Mouse (Mus musculus) intestine, embryonic 16.5 days (tissue): Measurements from ENCODE around the gene Gna15. TPM values are rescaled to one million over a fixed set of nuclear protein-coding genes. Genes with fewer than 3 reads are reported as not detected.

Source experiments
- ATAC-seq: fragments of 200-750 bp; cut with Nextera tagmentation; 2 replicates; pipeline ENCODE4 v1.8.0; 2017; ENCODE audit warnings: moderate TSS enrichment, moderate library complexity
- H3K27ac ChIP-seq: fragments of 300-500 bp; sonication (generic); 2 replicates; pipeline ENCODE4 v1.5.1; 2014; ENCODE audit warnings: mild to moderate bottlenecking, low read length
- H3K27me3 ChIP-seq: fragments of 300-500 bp; sonication (generic); replicated peaks from 2 replicates; pipeline ENCODE4 v1.6.1; 2014; ENCODE audit warnings: low read length, control low read depth, mixed read lengths; ENCODE audit not compliant: control insufficient read depth, insufficient read depth
- H3K36me3 ChIP-seq: fragments of 300-500 bp; sonication (generic); 2 replicates; pipeline ENCODE4 v1.6.1; 2014; ENCODE audit warnings: low read length, control low read depth; ENCODE audit not compliant: control insufficient read depth, insufficient read depth
- H3K4me1 ChIP-seq: fragments of 300-500 bp; sonication (generic); 2 replicates; pipeline ENCODE4 v1.6.1; 2014; ENCODE audit warnings: low read length, control low read depth, mixed read lengths; ENCODE audit not compliant: control insufficient read depth, insufficient read depth
- H3K4me2 ChIP-seq: fragments of 300-500 bp; sonication (generic); 2 replicates; pipeline ENCODE4 v1.6.1; 2014; ENCODE audit warnings: low read depth, low read length, control low read depth
- H3K4me3 ChIP-seq: fragments of 300-500 bp; sonication (generic); 2 replicates; pipeline ENCODE4 v1.5.1; 2014; ENCODE audit warnings: mild to moderate bottlenecking, low read length
- H3K9ac ChIP-seq: fragments of 300-500 bp; sonication (generic); 2 replicates; pipeline ENCODE4 v1.6.1; 2014; ENCODE audit warnings: low read depth, low read length
- H3K9me3 ChIP-seq: fragments of 300-500 bp; sonication (generic); 2 replicates; pipeline ENCODE4 v1.6.1; 2016; ENCODE audit warnings: low read length, control low read depth; ENCODE audit not compliant: control insufficient read depth
- WGBS: fragments of 180-500 bp; shearing (Covaris S2); extraction: QIAGEN DNeasy Blood & Tissue Kit; methylation state at CpG from one replicate; pipeline ENCODE4 v1.1.7; 2014; 5-methylcytosine and 5-hydroxymethylcytosine counted together
- polyA plus RNA-seq: library from polyadenylated mRNA; unstranded; fragments of >200 nt; fragmentation: Nextera tagmentation; extraction: Ambion mirVana; gene quantifications from 2 replicates; pipeline ENCODE4 v1.2.1, GENCODE M21; 2015

Gna15 gene
- polyA plus RNA-seq, 1 experiment from 2014 or later, result 1.5 TPM

DNA sequence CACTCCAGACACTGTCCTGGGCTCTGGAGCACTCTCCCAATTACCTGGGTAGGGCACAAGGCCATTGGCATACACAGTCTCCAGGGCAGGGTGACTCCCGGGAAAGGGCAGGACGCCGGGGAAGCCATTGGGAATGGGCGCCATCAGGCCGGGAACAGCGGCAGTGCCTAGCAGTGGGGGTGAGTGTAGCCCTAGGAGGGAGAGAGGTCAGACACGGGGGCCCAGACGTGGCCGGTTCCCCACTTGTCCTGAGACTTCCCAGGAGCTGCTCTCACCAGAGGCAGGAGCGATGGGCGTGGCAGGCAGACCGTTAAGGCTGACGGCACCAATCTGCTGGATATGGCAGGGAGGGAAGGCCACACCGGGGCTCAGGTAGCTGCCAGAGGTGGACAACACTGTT is 57.1 kb downstream of the Gna15 start:
- Histone ChIP-seq H3K27me3 (peaks cover 44% of the 10 kb centered on the region), H3K9me3 (no peaks in the 10 kb centered on the region), H3K36me3 (no peaks in the 10 kb centered on the region), H3K4me1 (peaks cover 10% of the 10 kb centered on the region), H3K4me2 (no peak overlapping the region), H3K4me3 (no peak overlapping the region), H3K27ac (no peak overlapping the region), H3K9ac (no peak overlapping the region)
- WGBS, result 61% methylated on average over 14 of the region's 14 CpGs
- ATAC-seq, result no peak

DNA sequence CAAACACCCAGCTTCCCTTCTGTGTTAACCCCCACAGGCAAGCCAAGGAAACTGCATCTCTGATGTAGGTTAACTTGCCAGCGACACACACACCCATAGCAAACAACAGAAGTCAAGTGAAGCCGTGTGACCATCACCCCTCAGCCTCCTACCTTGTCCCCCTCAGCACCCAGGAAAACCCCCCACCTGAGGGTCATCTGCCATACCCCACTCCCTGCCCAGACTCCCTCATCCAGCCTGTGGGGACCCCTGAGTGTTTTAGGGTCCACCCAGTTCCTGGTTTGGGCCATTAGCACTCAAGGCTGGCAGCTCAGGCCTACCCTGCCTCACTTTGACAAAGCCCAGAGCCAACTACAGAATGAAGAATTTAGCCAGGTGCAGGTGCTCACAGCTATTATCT is 58.0 kb downstream of the Gna15 start:
- no peak overlapping the region for H3K9ac ChIP-seq
- H3K27ac ChIP-seq, result no peak overlapping the region
- H3K4me1 ChIP-seq, result peaks cover 10% of the 10 kb centered on the region
- WGBS, result 50% methylated on average over 2 of the region's 2 CpGs
- no peaks in the 10 kb centered on the region for H3K36me3 ChIP-seq
- peaks cover 48% of the 10 kb centered on the region for H3K27me3 ChIP-seq
- H3K4me2 ChIP-seq, result no peak overlapping the region
- H3K4me3 ChIP-seq, result no peak overlapping the region
- no peak for ATAC-seq
- no peaks in the 10 kb centered on the region for H3K9me3 ChIP-seq

DNA sequence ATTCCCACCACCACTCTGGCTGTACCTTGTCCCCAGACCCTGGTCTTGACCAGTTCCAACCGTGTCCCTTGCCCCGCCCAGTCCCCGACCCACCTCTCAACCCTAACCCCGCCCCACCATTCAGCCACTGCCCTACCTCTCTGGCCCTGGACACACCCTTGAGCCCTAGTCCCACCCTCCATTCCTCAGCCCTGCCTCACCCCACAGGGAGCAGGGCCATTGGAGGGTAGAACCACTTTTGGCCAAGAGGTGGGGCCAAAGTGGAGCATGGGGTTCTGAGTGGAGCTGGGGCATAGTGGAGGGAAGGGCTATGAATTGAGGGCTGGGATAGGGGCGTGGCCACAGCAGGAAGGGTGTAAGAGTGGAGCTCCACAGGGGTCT is 58.8 kb downstream of the Gna15 start:
- H3K9ac ChIP-seq, result no peak overlapping the region

DNA sequence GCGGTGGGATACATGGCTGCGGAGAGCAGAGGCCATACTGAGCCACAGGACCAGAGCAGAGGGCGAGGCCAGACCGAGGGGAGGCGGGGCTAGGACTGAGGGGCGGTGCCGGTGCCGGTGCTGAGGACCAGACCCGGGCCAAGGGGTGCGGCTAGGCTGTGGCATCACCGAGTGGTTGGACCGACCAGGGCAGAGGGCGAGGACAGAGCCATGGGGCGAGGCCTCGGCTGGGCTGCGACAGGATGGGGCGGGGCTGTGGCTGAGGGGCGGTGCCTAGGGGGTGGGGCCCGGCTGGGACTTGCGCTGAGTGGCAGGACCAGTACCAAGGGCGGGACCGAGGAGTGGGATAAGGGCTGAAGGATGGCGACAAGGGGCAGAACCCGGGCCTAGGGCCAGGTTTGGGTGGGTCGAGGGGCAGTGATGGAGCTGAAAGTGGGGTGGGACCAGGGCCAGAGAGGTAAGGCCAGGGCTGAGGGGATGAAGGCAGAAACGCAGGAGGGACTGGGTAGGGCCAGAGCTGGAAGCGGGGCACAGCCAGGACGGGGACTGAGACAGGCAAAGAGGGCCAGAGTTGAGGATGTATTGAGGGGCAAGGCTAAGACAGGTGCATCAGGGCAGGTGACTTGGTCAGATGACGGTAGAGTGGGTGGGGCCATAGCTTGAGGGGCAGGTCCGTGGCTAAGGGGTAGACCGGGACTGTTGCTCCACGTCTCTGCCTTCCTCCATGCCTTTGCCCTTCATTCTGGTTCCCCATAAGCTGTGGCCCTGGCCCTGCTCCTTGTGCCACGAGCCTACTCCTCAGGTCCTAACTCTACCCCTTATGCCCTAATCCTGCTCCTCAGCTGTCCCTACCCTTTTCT is 59.4 kb downstream of the Gna15 start:
- H3K36me3 ChIP-seq, result no peaks in the 10 kb centered on the region

More for the DNA sequence above, 58.8 kb downstream of the Gna15 start:
- H3K4me3 ChIP-seq, result no peak overlapping the region
- peak; percentile 74 for ATAC-seq
- no peaks in the 10 kb centered on the region for H3K36me3 ChIP-seq
- no peak overlapping the region for H3K27ac ChIP-seq
- H3K9me3 ChIP-seq, result no peaks in the 10 kb centered on the region
- H3K4me2 ChIP-seq, result 0 out of 2 replicates have a peak overlapping the region, but pooled peaks have one; percentile 56
- H3K27me3 ChIP-seq, result peaks cover 56% of the 10 kb centered on the region
- WGBS, result 0% methylated on average over 5 of the region's 5 CpGs
- H3K4me1 ChIP-seq, result peaks cover 10% of the 10 kb centered on the region

DNA sequence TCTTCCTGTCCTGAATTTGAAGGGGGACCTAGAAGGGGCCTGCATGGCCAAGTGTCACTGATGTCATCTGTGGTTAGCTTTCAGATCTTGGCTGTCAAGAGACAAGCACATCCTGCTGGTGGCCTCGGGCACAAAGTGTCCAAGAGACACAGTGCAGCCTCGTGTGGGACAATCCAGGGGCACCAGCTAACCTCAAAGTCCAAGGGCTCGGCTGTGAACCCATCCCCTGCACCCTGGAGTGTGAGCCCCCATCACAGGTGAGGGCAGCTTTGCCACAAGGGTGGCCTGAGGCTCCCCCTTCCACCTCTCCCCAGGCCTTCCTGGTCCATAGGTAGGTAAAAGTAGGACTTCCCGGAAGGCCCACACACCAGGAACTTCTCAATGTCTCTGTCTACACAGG is 60.5 kb downstream of the Gna15 start:
- Histone ChIP-seq H3K9ac (no peak overlapping the region), H3K36me3 (no peaks in the 10 kb centered on the region), H3K9me3 (no peaks in the 10 kb centered on the region), H3K4me2 (peak overlapping the region; percentile 56; the same call in 1 of the 2 replicates), H3K4me1 (peaks cover 10% of the 10 kb centered on the region), H3K27ac (no peak overlapping the region), H3K27me3 (peaks cover 56% of the 10 kb centered on the region), H3K4me3 (no peak overlapping the region)
- 67% methylated on average over 4 of the region's 4 CpGs for whole genome bisulfite sequencing
- ATAC-seq, result no peak

More for the DNA sequence above, 59.4 kb downstream of the Gna15 start:
- Histone ChIP-seq H3K9ac (peak overlapping the region; percentile 55; the same call in 1 of the 2 replicates), H3K4me2 (peak overlapping the region; percentile 56), H3K9me3 (no peaks in the 10 kb centered on the region), H3K27ac (no peak overlapping the region), H3K27me3 (peaks cover 56% of the 10 kb centered on the region), H3K4me1 (peaks cover 10% of the 10 kb centered on the region), H3K4me3 (peak overlapping the region; percentile 40)
- peak; percentile 88 for ATAC-seq
- WGBS, result 3% methylated on average over 33 of the region's 33 CpGs

DNA sequence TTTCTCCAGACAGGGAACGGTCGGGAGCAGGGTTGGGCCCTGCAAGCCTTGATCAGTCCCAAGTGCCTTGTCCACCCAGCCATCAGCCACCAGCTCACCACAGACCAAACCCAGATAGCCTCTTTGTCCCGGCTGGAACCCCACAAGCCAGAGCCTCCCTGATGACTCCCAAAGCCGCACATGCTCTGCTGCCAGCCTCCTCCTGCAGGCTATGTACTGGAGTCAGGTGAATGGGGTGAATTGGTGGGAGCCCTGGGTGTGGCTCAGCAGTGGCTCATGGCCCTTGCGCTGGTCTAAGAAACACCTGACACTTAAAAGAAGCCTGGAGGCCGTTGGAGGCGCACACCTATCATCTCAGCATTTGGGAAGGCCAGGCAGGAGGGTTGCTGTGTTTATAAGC is 61.1 kb downstream of the Gna15 start:
- 75% methylated on average over 7 of the region's 7 CpGs for WGBS
- no peak overlapping the region for H3K4me2 ChIP-seq
- no peak overlapping the region for H3K9ac ChIP-seq
- H3K27ac ChIP-seq, result no peak overlapping the region
- no peak for ATAC-seq
- H3K4me3 ChIP-seq, result no peak overlapping the region
- H3K36me3 ChIP-seq, result no peaks in the 10 kb centered on the region
- peaks cover 56% of the 10 kb centered on the region for H3K27me3 ChIP-seq
- H3K9me3 ChIP-seq, result no peaks in the 10 kb centered on the region
- H3K4me1 ChIP-seq, result peaks cover 10% of the 10 kb centered on the region

DNA sequence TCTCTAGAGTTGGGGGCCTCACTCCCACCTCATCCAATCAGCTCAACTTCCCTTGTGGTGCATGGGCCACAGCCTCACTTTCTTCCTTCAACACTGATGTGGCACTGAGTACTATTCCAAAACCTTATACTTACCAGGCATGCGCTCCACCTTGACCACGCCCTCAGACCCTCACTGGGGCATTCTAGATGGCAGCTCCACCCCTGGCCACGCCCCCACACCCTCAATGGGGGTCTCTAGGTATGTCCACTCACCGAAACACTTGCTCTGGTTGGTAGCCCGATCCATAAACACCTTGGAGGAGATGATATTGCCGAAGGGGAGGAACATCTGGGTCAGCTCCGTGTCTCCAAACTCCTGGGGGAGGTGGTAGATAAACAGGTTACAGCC is 61.6 kb downstream of the Gna15 start:
- Histone ChIP-seq H3K27ac (no peak overlapping the region), H3K4me1 (peaks cover 10% of the 10 kb centered on the region), H3K9ac (no peak overlapping the region), H3K9me3 (no peaks in the 10 kb centered on the region), H3K27me3 (peaks cover 61% of the 10 kb centered on the region), H3K4me3 (peak overlapping the region; percentile 25), H3K4me2 (peak overlapping the region; percentile 46; the same call in 1 of the 2 replicates), H3K36me3 (no peaks in the 10 kb centered on the region)
- 37% methylated on average over 7 of the region's 7 CpGs for WGBS
- no peak for ATAC-seq

DNA sequence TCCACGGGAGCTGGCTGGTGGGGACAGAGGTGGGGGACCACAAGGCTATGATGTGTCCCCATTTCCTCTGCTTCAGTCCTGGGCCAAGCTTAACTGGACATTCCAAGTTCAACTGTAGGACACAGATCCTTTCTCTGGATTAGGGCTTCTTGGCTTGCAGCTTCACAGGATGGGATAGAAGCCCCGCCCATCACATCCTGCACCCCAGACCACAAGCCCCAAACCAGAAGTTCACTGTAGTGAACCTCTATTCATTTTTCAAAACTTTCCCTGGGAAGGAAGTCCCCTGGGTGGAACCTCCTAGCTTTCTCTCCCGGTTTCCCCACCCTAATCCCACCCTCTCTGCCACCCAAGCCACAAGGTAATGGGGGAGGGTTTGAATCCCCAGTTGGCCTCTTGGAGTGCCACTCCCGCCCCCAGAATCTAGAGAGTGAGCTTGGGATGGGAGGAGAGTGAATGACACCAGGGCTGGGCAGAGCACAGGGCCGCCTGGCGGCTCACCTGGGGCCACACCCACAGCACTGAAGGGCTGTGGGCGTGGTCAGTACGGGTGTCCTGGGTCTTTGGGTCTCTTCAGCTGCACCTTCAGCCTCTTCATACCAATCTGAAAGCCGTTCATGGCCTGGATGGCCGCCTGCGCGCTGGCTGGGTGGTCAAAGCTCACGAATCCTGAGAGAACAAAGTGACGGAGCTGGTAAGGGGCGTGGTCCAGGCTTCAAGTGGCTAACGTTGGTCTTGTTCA is 62.2 kb downstream of the Gna15 start:
- 7% methylated on average over 16 of the region's 16 CpGs for WGBS
- Histone ChIP-seq H3K9ac (no peak overlapping the region), H3K9me3 (no peaks in the 10 kb centered on the region), H3K36me3 (no peaks in the 10 kb centered on the region), H3K4me1 (peaks cover 10% of the 10 kb centered on the region), H3K27me3 (peaks cover 65% of the 10 kb centered on the region), H3K4me2 (peak overlapping the region; percentile 46; the same call in 1 of the 2 replicates), H3K4me3 (peak overlapping the region; percentile 25), H3K27ac (no peak overlapping the region)
- no peak for ATAC-seq

DNA sequence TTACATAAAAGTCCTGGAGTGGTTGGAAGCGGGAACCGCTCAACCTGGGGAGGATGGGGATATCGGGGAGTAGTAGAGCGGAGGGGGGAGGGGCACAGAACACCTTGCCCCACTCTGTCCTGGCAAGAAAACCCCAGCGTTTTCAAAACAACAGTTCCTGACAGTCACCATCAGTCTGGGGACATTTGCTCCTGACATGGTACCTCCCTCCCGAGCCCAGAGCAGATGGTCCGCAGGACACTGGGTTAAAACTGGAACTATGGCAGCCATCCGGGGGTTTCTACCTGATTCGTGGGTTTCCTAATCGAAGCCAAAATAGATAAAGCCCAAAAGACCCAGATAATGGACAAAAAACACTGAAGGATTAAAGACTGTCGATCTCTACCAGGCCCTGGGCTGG is 63.1 kb downstream of the Gna15 start:
- Histone ChIP-seq H3K9me3 (no peaks in the 10 kb centered on the region), H3K4me2 (no peak overlapping the region), H3K27me3 (peaks cover 65% of the 10 kb centered on the region), H3K27ac (no peak overlapping the region), H3K9ac (no peak overlapping the region), H3K36me3 (no peaks in the 10 kb centered on the region), H3K4me1 (peaks cover 10% of the 10 kb centered on the region), H3K4me3 (no peak overlapping the region)
- 42% methylated on average over 11 of the region's 11 CpGs for WGBS
- ATAC-seq, result no peak
